In the genomic region with DNA sequence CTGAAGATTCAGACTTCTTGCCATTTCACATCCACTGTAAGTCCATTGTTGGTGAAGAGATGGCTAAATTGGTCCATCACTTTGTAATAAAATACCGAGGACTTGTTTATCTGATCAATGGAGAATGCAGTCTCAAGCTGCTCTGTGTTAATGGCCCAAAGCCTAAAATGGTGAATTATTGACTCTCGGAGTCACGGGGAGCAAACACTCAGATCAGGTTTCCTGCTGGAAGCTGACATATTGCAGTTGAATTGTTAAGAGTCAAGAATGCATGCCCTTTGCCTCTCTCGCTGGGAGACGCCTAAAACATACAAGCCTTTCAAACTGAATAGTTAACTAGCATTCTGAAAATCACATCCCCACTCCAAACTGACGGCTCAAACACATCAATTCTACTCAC, we compare ENCODE assay signal across 29 mouse cellular contexts.
DNase-seq lines count a peak whose midpoint lies in the region; ATAC-seq and TF ChIP-seq lines count a peak whose summit lies in the region.
"Had no signal": no experiment of that assay in that cellular context is flagged by ENCODE, and none has a peak within 500 bp of the region (broad histone marks: within the 10 kb centered on the region; RNA-seq: fewer than 3 reads in every experiment).

No protein-coding gene starts in this region.

- no peak overlapping the region for H3K9ac ChIP-seq in kidney, postnatal 0 days (ENCODE audit: low read depth, low read length)
- no peak overlapping the region for H3K9ac ChIP-seq in liver, postnatal 0 days (replicated peaks)
- H3K9ac ChIP-seq: forebrain, embryonic 13.5 days; hindbrain, embryonic 13.5 days; limb, embryonic 12.5 days; liver, embryonic 15.5 days; lung, embryonic 15.5 days had no signal

- no peak overlapping the region for H3K4me2 ChIP-seq in kidney, postnatal 0 days (ENCODE audit: low read length)
- no peak overlapping the region for H3K4me2 ChIP-seq in liver, postnatal 0 days (ENCODE audit: low read depth, low read length)
- H3K4me2 ChIP-seq: forebrain, embryonic 13.5 days; heart, embryonic 11.5 days; hindbrain, embryonic 13.5 days; limb, embryonic 12.5 days; liver, embryonic 15.5 days; lung, embryonic 15.5 days had no signal

- TF ChIP-seq EP300 in liver, postnatal 0 days (IDR thresholded peaks at IDR 0.05; ENCODE audit: low read depth), result no peak

- no peak overlapping the region for H3K4me3 ChIP-seq in kidney, postnatal 0 days (replicated peaks; ENCODE audit: low read depth, low read length)
- no peak overlapping the region for H3K4me3 ChIP-seq in liver, postnatal 0 days (ENCODE audit: low read depth, low read length)
- H3K4me3 ChIP-seq: forebrain, embryonic 13.5 days; hindbrain, embryonic 13.5 days; limb, embryonic 12.5 days; liver, embryonic 15.5 days; lung, embryonic 15.5 days; megakaryocyte, embryonic 14.5 days had no signal

- no peaks in the 10 kb centered on the region for H3K9me3 ChIP-seq in kidney, postnatal 0 days (replicated peaks; ENCODE audit: low read length)
- no peaks in the 10 kb centered on the region for H3K9me3 ChIP-seq in liver, postnatal 0 days (ENCODE audit: low read length)
- H3K9me3 ChIP-seq: forebrain, embryonic 13.5 days; hindbrain, embryonic 13.5 days; limb, embryonic 12.5 days; liver, embryonic 15.5 days; lung, embryonic 15.5 days had no signal

- no peak for ATAC-seq in kidney, postnatal 0 days (replicated peaks; ENCODE audit: low FRiP score, low read depth)
- no peak for ATAC-seq in liver, postnatal 0 days
- ATAC-seq: forebrain, embryonic 13.5 days; intestine, embryonic 16.5 days had no signal

- 10% methylated on average over 6 of the region's 6 CpGs for WGBS in kidney, postnatal 0 days
- WGBS in liver, postnatal 0 days (ENCODE audit: insufficient replicate concordance), result 50% methylated on average over 6 of the region's 6 CpGs

- peak; percentile 9 for DNase-seq in kidney, adult 11 months
- no peak for DNase-seq in kidney, adult 18-20 months
- DNase-seq in kidney, adult 8-10 months, result peak; percentile 17 to 54
- peak; percentile 67 for DNase-seq in kidney, postnatal 0 days (ENCODE audit: low spot score)
- DNase-seq in yolk sac, embryonic 10.5 days (ENCODE audit: low spot score), result peak; percentile 30
- no peak for DNase-seq in spleen, postnatal 10 days (ENCODE audit: low spot score in 2 of 2)
- no peak for DNase-seq in frontal cortex, adult 2 months (ENCODE audit: extremely low spot score in 1 of 2, low spot score in 1 of 2)
- no peak for DNase-seq in liver, postnatal 0 days
- DNase-seq: adrenal gland, adult 8-10 months; cerebellum, adult 8-10 months; cerebellum, postnatal 25 days; gastrocnemius, postnatal 36 days; heart, adult 18-20 months; heart, postnatal 4 days; lung, postnatal 36 days; midbrain, embryonic 14.5 days; right cerebral cortex, postnatal 25 days; thymus, adult 18-20 months; thymus, postnatal 36 days had no signal

- no peak overlapping the region for H3K27ac ChIP-seq in kidney, postnatal 0 days
- no peak overlapping the region for H3K27ac ChIP-seq in liver, postnatal 0 days (ENCODE audit: low read depth)
- H3K27ac ChIP-seq: forebrain, embryonic 13.5 days; hindbrain, embryonic 13.5 days; limb, embryonic 12.5 days; liver, embryonic 15.5 days; lung, embryonic 15.5 days; stomach, postnatal 0 days had no signal

- no peaks in the 10 kb centered on the region for H3K27me3 ChIP-seq in kidney, postnatal 0 days (ENCODE audit: insufficient read depth, low read length)
- H3K27me3 ChIP-seq in liver, postnatal 0 days (ENCODE audit: insufficient read depth, low read length), result no peaks in the 10 kb centered on the region
- H3K27me3 ChIP-seq: forebrain, embryonic 13.5 days; liver, embryonic 15.5 days; lung, embryonic 15.5 days; megakaryocyte, embryonic 14.5 days had no signal

- no peaks in the 10 kb centered on the region for H3K4me1 ChIP-seq in kidney, postnatal 0 days (replicated peaks; ENCODE audit: insufficient read depth, low read length)
- no peaks in the 10 kb centered on the region for H3K4me1 ChIP-seq in liver, postnatal 0 days (ENCODE audit: insufficient read depth)
- H3K4me1 ChIP-seq: forebrain, embryonic 13.5 days; limb, embryonic 12.5 days; liver, embryonic 15.5 days; lung, embryonic 15.5 days; megakaryocyte, embryonic 14.5 days had no signal

- no peaks in the 10 kb centered on the region for H3K36me3 ChIP-seq in kidney, postnatal 0 days (ENCODE audit: insufficient read depth, low read length)
- no peaks in the 10 kb centered on the region for H3K36me3 ChIP-seq in liver, postnatal 0 days (replicated peaks; ENCODE audit: insufficient read depth, low read length)
- H3K36me3 ChIP-seq: G1E; hindbrain, embryonic 13.5 days; limb, embryonic 12.5 days; liver, embryonic 15.5 days; lung, embryonic 15.5 days had no signal

- TF ChIP-seq CTCF in kidney, postnatal 0 days (IDR thresholded peaks at IDR 0.05; ENCODE audit: low read depth), result no peak
- TF ChIP-seq CTCF in liver, postnatal 0 days (IDR thresholded peaks at IDR 0.05; ENCODE audit: low read depth), result no peak

Comparison
In these comparisons a context has a peak if more than half of its experiments do, and no peak if none do; other contexts are left out.
1. DNase-seq: peak in kidney, adult 11 months (single experiment), kidney, adult 8-10 months (2 of 2), kidney, postnatal 0 days (single experiment) and yolk sac, embryonic 10.5 days (single experiment); none in kidney, adult 18-20 months (single experiment), spleen, postnatal 10 days (0 of 2), frontal cortex, adult 2 months (0 of 2) and liver, postnatal 0 days (single experiment).